Mouse (Mus musculus) skeletal muscle tissue, postnatal 0 days (tissue): ENCODE data around the gene Ceacam13. TPM values are rescaled to one million over a fixed set of nuclear protein-coding genes. Genes with fewer than 3 reads are reported as not detected.

ENCODE experiments used
- microRNA-seq, 2 experiments: library from miRNA; unstranded; fragments of <30 nt; microRNA quantifications; one replicate each; pipeline ENCODE4; 2016
- polyA plus RNA-seq: library from polyadenylated mRNA; unstranded; fragments of >200 nt; fragmentation: Nextera tagmentation; extraction: Ambion mirVana; gene quantifications from 2 replicates; pipeline ENCODE4 v1.2.1, GENCODE M21; 2015

The Ceacam13 gene
- polyA plus RNA-seq = not detected in 2 replicates

GRCm38 (mm10) chr7:18009589-18009988 is at the start of gene Ceacam13:
Ceacam13 (plus strand) TSS chr7:18009889.

DNA sequence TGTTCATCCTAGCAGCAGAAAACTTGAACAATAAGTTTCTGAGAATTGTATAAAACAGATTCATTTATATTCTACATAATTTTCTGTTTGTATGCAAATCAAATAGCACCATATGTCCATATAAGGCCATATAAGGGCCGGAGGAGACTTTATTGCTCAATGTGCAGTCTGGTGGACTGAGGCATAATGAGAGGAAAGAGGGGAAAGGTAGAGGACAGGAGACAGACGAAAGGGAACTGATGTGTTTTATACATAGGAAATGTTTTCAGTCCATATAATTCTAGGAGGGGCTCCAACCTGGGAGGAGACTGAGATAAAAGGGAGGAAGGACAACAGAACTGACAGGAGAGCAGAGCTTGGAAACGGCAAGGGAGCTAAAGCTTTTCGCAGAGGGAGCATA is 37.9 kb upstream of the Ceacam13 start, which contains the start of gene Ceacam11:
Gene Ceacam11, plus strand, starts transcription at position 301 of the 400 bp plus-strand sequence.

DNA sequence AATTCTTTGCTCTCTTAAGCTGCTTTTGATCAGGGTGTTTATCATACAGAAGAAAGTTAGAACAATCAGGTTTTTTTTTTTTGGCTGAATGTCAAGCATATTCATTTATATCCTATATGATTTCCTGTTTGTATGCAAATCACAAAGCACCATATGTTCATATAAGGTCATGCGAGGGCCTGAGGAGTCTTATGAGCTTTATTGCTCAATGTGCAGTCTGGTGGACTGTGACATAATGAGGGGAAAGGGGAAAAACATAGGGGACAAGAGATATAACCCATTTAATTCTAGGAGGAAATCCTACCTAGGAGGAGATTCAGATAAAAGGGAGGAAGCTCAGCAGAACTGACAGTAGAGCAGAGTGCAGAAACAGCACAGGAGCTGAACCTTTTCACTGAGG is 55.9 kb downstream of the Ceacam13 start, which contains the start of gene Ceacam12:
Gene Ceacam12, plus strand, starts transcription at position 301 of the 400 bp plus-strand sequence.

Small RNAs within 50 kb of the gene (microRNA-seq; reads per million reads assigned to microRNA genes)
- gene Gm22414 = 0 reads per million in 2 experiments

Other genes starting within 250 kb of the Ceacam13 start
- gene Ceacam14, start 197.3 kb upstream of the Ceacam13 start, polyA plus RNA-seq = not detected in 2 replicates
- gene Gm5155, start 138.1 kb upstream of the Ceacam13 start, polyA plus RNA-seq = not detected in 2 replicates
- gene Ceacam11, start 37.8 kb upstream of the Ceacam13 start, polyA plus RNA-seq = not detected in 2 replicates
- not detected in 2 replicates for gene Ceacam12, start 56.0 kb downstream of the Ceacam13 start, polyA plus RNA-seq
- not detected in 2 replicates for gene Igfl3, start 166.6 kb downstream of the Ceacam13 start, polyA plus RNA-seq
- gene Mill1, start 235.5 kb downstream of the Ceacam13 start, polyA plus RNA-seq = not detected in 2 replicates